Mouse (Mus musculus): ENCODE results near the gene Klhl29.

- TF ChIP-seq CTCF (IDR thresholded peaks at IDR 0.05; ENCODE audit: control insufficient read depth, insufficient read depth, low read length) (no peak), POLR2A (IDR thresholded peaks at IDR 0.05; ENCODE audit: borderline replicate concordance, control insufficient read depth, low read depth, low read length) (no peak)
Observed at GRCm38 (mm10) chr12:5125907-5126306, 249.6 kb downstream of the Klhl29 start.

Data from bone marrow, adult 2 months (tissue).